Comparison of ENCODE assay signal across 7 mouse cellular contexts in the genomic region with DNA sequence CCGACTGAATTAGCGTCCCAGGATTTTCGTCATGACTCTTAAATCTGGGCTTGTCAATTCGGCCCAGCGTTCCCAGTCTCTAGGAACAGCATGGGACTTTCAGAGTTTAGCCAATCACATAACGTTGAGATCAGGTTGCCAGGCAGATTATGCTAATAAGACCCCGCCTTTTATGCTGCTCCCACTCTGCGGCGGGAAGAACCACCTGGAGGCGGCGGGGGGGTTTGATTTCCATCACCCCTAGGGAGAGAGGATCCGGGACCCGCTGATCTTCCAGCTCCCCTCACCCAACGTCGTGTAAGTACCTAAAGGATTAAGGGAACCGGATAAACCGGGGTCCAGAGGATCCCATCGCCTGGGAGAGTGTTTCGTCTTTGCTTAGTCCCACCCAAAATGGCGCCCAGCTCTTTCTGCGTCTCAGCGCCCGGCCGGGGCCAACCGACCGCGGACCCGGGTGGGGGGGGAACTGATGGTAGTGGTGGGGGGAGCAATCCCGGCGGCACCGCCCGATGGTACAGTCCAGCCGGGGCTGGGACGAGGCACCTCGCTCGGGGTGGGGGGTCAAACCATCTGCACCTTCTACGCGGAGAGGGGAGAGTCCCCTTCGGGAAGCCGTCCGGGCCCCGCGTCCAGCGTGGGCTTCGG. TPM values are rescaled to one million over a fixed set of nuclear protein-coding genes. Genes with fewer than 3 reads are reported as not detected.
DNase-seq lines count a peak whose midpoint lies in the region; ATAC-seq and TF ChIP-seq lines count a peak whose summit lies in the region.

Gene Prdm10 (plus strand): TSS at position 173 of the 645 bp plus-strand sequence.

- H3K4me3 ChIP-seq in embryonic facial prominence, embryonic 11.5 days (ENCODE audit: low read depth, low read length), result peak within 1 kb of the TSS; percentile 83
- H3K4me3 ChIP-seq in limb, embryonic 12.5 days (replicated peaks), result peak within 1 kb of the TSS; percentile 81
- peak within 1 kb of the TSS; percentile 78 for H3K4me3 ChIP-seq in midbrain, embryonic 15.5 days
- H3K4me3 ChIP-seq in spleen, adult 2 months (ENCODE audit: extremely low read depth, insufficient read depth, insufficient read length), result peak within 1 kb of the TSS; percentile 89

- H3K36me3 ChIP-seq in embryonic facial prominence, embryonic 11.5 days (replicated peaks; ENCODE audit: control insufficient read depth, insufficient read depth, low read depth, low read length), result no peaks in the 10 kb centered on the region
- H3K36me3 ChIP-seq in limb, embryonic 12.5 days, result 0 out of 2 replicates have a peak, but pooled peaks cover 2% of the 10 kb centered on the region
- no peaks in the 10 kb centered on the region for H3K36me3 ChIP-seq in midbrain, embryonic 15.5 days (replicated peaks)
- H3K36me3 ChIP-seq in spleen, adult 2 months (ENCODE audit: control insufficient read depth, insufficient read depth, low read length), result no peaks in the 10 kb centered on the region

- WGBS in embryonic facial prominence, embryonic 11.5 days, result 0% methylated on average over 35 of the region's 45 CpGs
- whole genome bisulfite sequencing in limb, embryonic 12.5 days, result under 1% methylated on average over 39 of the region's 45 CpGs
- WGBS in midbrain, embryonic 15.5 days, result under 1% methylated on average over 44 of the region's 45 CpGs
- WGBS in spleen, adult 2 months, result under 1% methylated on average over 45 of the region's 45 CpGs

- no peak for TF ChIP-seq CTCF in spleen, adult 2 months (IDR thresholded peaks at IDR 0.05; ENCODE audit: extremely low read depth, insufficient read depth, insufficient read length, insufficient replicate concordance)

- H3K9me3 ChIP-seq in embryonic facial prominence, embryonic 11.5 days (replicated peaks; ENCODE audit: control insufficient read depth, low read length), result no peaks in the 10 kb centered on the region
- H3K9me3 ChIP-seq in limb, embryonic 12.5 days, result no peaks in the 10 kb centered on the region
- no peaks in the 10 kb centered on the region for H3K9me3 ChIP-seq in midbrain, embryonic 15.5 days

- DNase-seq in adrenal gland, postnatal 14 days, result peak; percentile 98
- DNase-seq in embryonic facial prominence, embryonic 11.5 days (ENCODE audit: low spot score), result peak; percentile 97
- DNase-seq in heart, adult 11 months, result peak; percentile 100
- peak; percentile 96 for DNase-seq in kidney, adult 18-20 months
- peak; percentile 90 to 91 for DNase-seq in spleen, adult 2 months (ENCODE audit: low read depth in 1 of 2, low spot score in 2 of 2)

- peak; percentile 89 for ATAC-seq in embryonic facial prominence, embryonic 11.5 days (replicated peaks; ENCODE audit: insufficient number of reproducible peaks, low FRiP score, low TSS enrichment, low read depth)
- ATAC-seq in limb, embryonic 12.5 days (ENCODE audit: insufficient number of reproducible peaks, insufficient read depth, low FRiP score, low TSS enrichment, low read depth), result peak; percentile 95
- ATAC-seq in midbrain, embryonic 15.5 days (replicated peaks), result peak; percentile 95

- peak within 1 kb of the TSS; percentile 76 for H3K4me2 ChIP-seq in embryonic facial prominence, embryonic 11.5 days (ENCODE audit: low read depth, low read length)
- H3K4me2 ChIP-seq in limb, embryonic 12.5 days, result peak within 1 kb of the TSS; percentile 73
- peak within 1 kb of the TSS; percentile 80 for H3K4me2 ChIP-seq in midbrain, embryonic 15.5 days

- peak within 1 kb of the TSS; percentile 98 for H3K9ac ChIP-seq in embryonic facial prominence, embryonic 11.5 days (replicated peaks; ENCODE audit: low read length)
- peak within 1 kb of the TSS; percentile 98 for H3K9ac ChIP-seq in limb, embryonic 12.5 days (replicated peaks)
- peak within 1 kb of the TSS; percentile 81 for H3K9ac ChIP-seq in midbrain, embryonic 15.5 days

- peak within 1 kb of the TSS; percentile 98 for H3K27ac ChIP-seq in embryonic facial prominence, embryonic 11.5 days (replicated peaks; ENCODE audit: low read depth, low read length)
- H3K27ac ChIP-seq in limb, embryonic 12.5 days, result peak within 1 kb of the TSS; percentile 99
- H3K27ac ChIP-seq in midbrain, embryonic 15.5 days, result peak within 1 kb of the TSS; percentile 99
- peak within 1 kb of the TSS; percentile 100 for H3K27ac ChIP-seq in spleen, adult 2 months (ENCODE audit: insufficient read depth, low read length)

- no peaks in the 10 kb centered on the region for H3K27me3 ChIP-seq in embryonic facial prominence, embryonic 11.5 days (ENCODE audit: control insufficient read depth, insufficient read depth, low read length)
- H3K27me3 ChIP-seq in limb, embryonic 12.5 days, result no peaks in the 10 kb centered on the region
- H3K27me3 ChIP-seq in midbrain, embryonic 15.5 days (replicated peaks), result no peaks in the 10 kb centered on the region
- H3K27me3 ChIP-seq in spleen, adult 2 months (ENCODE audit: control insufficient read depth, insufficient read depth, low read length), result no peaks in the 10 kb centered on the region

- TF ChIP-seq POLR2A in spleen, adult 2 months (IDR thresholded peaks at IDR 0.05; ENCODE audit: low read depth, low read length), result no peak; the same call in 1 of the 2 replicates

- no peaks in the 10 kb centered on the region; the same call in 1 of the 2 replicates for H3K4me1 ChIP-seq in embryonic facial prominence, embryonic 11.5 days (ENCODE audit: control insufficient read depth, insufficient read depth, low read length)
- H3K4me1 ChIP-seq in limb, embryonic 12.5 days (replicated peaks), result peaks cover 26% of the 10 kb centered on the region
- peaks cover 24% of the 10 kb centered on the region for H3K4me1 ChIP-seq in midbrain, embryonic 15.5 days
- peaks cover 7% of the 10 kb centered on the region; the same call in 1 of the 2 replicates for H3K4me1 ChIP-seq in spleen, adult 2 months (ENCODE audit: control insufficient read depth, insufficient read depth, insufficient read length)

RNA-seq across cellular contexts. Expression of gene Prdm10, which starts in this region (rescaled TPM):
- total RNA-seq in adrenal gland, postnatal 14 days (2021), result 8.0 and 8.3 TPM in 2 replicates
- 5.6 and 6.5 TPM in 2 replicates for polyA plus RNA-seq in embryonic facial prominence, embryonic 11.5 days (2014; fragmentation: Nextera tagmentation; extraction: Ambion mirVana)
- 6.3 and 6.4 TPM in 2 replicates for polyA plus RNA-seq in limb, embryonic 12.5 days (2016; fragmentation: Nextera tagmentation; extraction: Ambion mirVana)
- 8.9 and 9.9 TPM in 2 replicates for polyA plus RNA-seq in midbrain, embryonic 15.5 days (2015; fragmentation: Nextera tagmentation; extraction: Ambion mirVana)
- polyA plus RNA-seq in spleen, adult 2 months (2012; rRNA removed), result 5.9 and 8.2 TPM in 2 replicates

Comparison
In these comparisons a context has a peak if more than half of its experiments do, and no peak if none do; other contexts are left out.
1. Peak in every context shown above with its lines: DNase-seq, ATAC-seq, H3K4me3 ChIP-seq and H3K27ac ChIP-seq.